Mouse (Mus musculus) lung, embryonic 14.5 days (tissue): ENCODE results near the gene Ttll9. TPM values are rescaled to one million over a fixed set of nuclear protein-coding genes. Genes with fewer than 3 reads are reported as not detected.
A peak's percentile ranks its signal among the peaks of the same experiment; 100 is the strongest.

ENCODE experiments used
- ATAC-seq: fragments of 200-750 bp; cut with Nextera tagmentation; 2 replicates; pipeline ENCODE4 v1.8.0; 2017; ENCODE audit warnings: mild to moderate bottlenecking, moderate TSS enrichment, moderate library complexity; ENCODE audit not compliant: insufficient read depth
- DNase-seq: peaks from one replicate; pipeline ENCODE4 v3.0.0-alpha.2; 2015
- H3K27ac ChIP-seq: fragments of 300-500 bp; sonication (generic); 2 replicates; pipeline ENCODE4 v1.5.1; 2014; ENCODE audit warnings: low read depth, mild to moderate bottlenecking, moderate library complexity
- H3K27me3 ChIP-seq: fragments of 300-500 bp; sonication (generic); 2 replicates; pipeline ENCODE4 v1.6.1; 2014; ENCODE audit warnings: low read length, control low read depth; ENCODE audit not compliant: insufficient read depth
- H3K36me3 ChIP-seq: fragments of 300-500 bp; sonication (generic); 2 replicates; pipeline ENCODE4 v1.6.1; 2014; ENCODE audit warnings: control low read depth; ENCODE audit not compliant: insufficient read depth
- H3K4me1 ChIP-seq: fragments of 300-500 bp; sonication (generic); 2 replicates; pipeline ENCODE4 v1.6.1; 2014; ENCODE audit warnings: antibody characterized with exemption, control low read depth; ENCODE audit not compliant: insufficient read depth
- H3K4me2 ChIP-seq: fragments of 300-500 bp; sonication (generic); 2 replicates; pipeline ENCODE4 v1.6.1; 2014; ENCODE audit warnings: mild to moderate bottlenecking
- H3K4me3 ChIP-seq: fragments of 300-500 bp; sonication (generic); 2 replicates; pipeline ENCODE4 v1.5.1; 2014; ENCODE audit warnings: low read depth, low read length
- H3K9ac ChIP-seq: fragments of 300-500 bp; sonication (generic); 2 replicates; pipeline ENCODE4 v1.6.1; 2014
- H3K9me3 ChIP-seq: fragments of 300-500 bp; sonication (generic); 2 replicates; pipeline ENCODE4 v1.6.1; 2016; ENCODE audit warnings: low read depth, low read length, control low read depth
- CTCF ChIP-seq: IDR thresholded peaks from 2 replicates; pipeline ENCODE4 v1.5.1; 2016; ENCODE audit warnings: antibody characterized with exemption, low read depth
- WGBS: fragments of 180-500 bp; shearing (Covaris S2); extraction: QIAGEN DNeasy Blood & Tissue Kit; methylation state at CpG from one replicate; pipeline ENCODE4 v1.1.7; 2014; 5-methylcytosine and 5-hydroxymethylcytosine counted together
- polyA plus RNA-seq: library from polyadenylated mRNA; unstranded; fragments of >200 nt; fragmentation: Nextera tagmentation; extraction: Ambion mirVana; gene quantifications from 2 replicates; pipeline ENCODE4 v1.2.1, GENCODE M21; 2014

Ttll9 gene
- polyA plus RNA-seq, 1 experiment from 2014 or later: 0.59 TPM

GRCm38 (mm10) chr2:152951065-152951849 is 11.0 kb upstream of the Ttll9 start, which contains the start of gene Dusp15:
Dusp15 (minus strand) TSS chr2:152951698.
- H3K27me3 ChIP-seq: peaks cover 62% of the 10 kb centered on the region
- peak within 1 kb of the TSS; percentile 98 for H3K4me2 ChIP-seq
- peak; percentile 41 for DNase-seq
- no peak for TF ChIP-seq CTCF
- peak within 1 kb of the TSS; percentile 56 for H3K9ac ChIP-seq
- no peak within 1 kb of the TSS for H3K27ac ChIP-seq
- H3K4me3 ChIP-seq: peak within 1 kb of the TSS; percentile 56
- WGBS: under 1% methylated on average over 36 of the region's 54 CpGs
- ATAC-seq: peak; percentile 50; the same call in 1 of the 2 replicates
- H3K4me1 ChIP-seq: no peaks in the 10 kb centered on the region
- H3K9me3 ChIP-seq: no peaks in the 10 kb centered on the region
- no peaks in the 10 kb centered on the region for H3K36me3 ChIP-seq

DNA sequence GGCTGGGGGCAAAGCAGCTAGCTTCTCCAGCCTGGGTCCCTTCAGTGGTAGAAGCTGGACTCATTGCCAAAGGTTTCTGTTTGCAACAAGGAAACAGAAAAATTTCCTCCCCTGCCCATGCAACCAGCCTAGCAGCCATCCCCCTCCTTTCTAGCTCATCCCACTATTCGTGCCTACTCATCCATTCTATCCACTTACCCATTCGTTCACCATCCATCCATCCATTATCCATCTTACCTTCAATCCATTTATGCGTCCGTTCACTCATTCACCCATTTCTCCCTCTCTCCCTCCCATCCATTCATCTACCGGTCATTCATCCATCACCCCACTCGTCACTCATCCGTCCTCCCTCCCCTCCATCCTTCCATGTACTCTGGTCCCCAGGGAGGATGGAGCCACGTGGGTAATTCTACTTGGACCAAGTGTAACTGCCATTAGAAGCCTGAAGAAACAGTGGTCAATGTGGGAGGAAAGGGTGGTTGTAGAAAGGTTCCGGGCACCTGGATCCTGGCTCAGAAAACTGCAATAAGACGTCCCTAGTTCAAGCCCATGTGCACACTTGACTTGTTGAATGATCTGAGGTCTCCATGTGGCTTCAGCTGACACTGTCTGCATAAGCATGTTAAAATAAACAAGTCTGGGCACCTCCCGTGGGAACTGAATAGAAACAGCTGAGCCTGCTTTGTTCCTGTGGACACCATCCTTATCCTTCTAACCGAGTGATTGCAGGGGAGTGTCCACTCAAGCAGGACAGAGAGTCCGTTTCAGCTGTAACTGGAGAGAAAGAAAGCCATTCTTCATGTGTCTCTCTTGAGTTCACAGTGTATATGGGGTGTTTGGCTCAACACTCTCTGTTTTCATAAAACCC is 10.2 kb upstream of the Ttll9 start:
- TF ChIP-seq CTCF: no peak
- ATAC-seq (0 out of 2 replicates have a peak, but pooled peaks have one; percentile 36), DNase-seq (peak; percentile 26)
- peak overlapping the region; percentile 56 for H3K4me3 ChIP-seq
- no peaks in the 10 kb centered on the region for H3K9me3 ChIP-seq
- H3K9ac ChIP-seq: peak overlapping the region; percentile 56; the same call in 1 of the 2 replicates
- H3K4me1 ChIP-seq: no peaks in the 10 kb centered on the region
- no peaks in the 10 kb centered on the region for H3K36me3 ChIP-seq
- WGBS: 12% methylated on average over 13 of the region's 13 CpGs
- H3K27me3 ChIP-seq: peaks cover 59% of the 10 kb centered on the region
- H3K27ac ChIP-seq: no peak overlapping the region
- peak overlapping the region; percentile 98 for H3K4me2 ChIP-seq

DNA sequence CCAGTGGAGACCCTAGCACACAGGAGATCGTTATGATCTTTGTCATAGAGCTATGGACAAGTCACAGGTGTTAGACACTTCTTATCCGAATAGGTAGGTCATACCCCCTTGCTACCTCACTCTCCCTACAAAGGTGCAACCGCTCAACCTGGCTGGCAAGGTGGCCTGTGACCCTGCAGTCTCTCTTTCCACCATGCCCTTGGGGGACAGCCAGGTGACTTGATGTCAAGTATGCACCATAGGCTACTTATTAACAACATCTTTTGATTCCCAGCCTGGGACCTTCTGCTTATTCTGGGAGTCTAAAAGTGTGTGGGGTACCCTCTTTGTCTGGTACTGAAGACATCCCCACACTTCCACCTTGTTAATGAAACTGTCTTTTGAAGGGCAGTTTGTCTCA is 4.2 kb upstream of the Ttll9 start:
- TF ChIP-seq CTCF: no peak
- H3K9me3 ChIP-seq: no peaks in the 10 kb centered on the region
- 65% methylated on average over 3 of the region's 3 CpGs for WGBS
- no peak for ATAC-seq
- H3K27ac ChIP-seq: no peak overlapping the region
- peaks cover 9% of the 10 kb centered on the region; the same call in 1 of the 2 replicates for H3K27me3 ChIP-seq
- no peak for DNase-seq
- H3K36me3 ChIP-seq: no peaks in the 10 kb centered on the region
- no peak overlapping the region for H3K4me2 ChIP-seq
- no peak overlapping the region for H3K4me3 ChIP-seq
- H3K4me1 ChIP-seq: no peaks in the 10 kb centered on the region
- H3K9ac ChIP-seq: no peak overlapping the region

DNA sequence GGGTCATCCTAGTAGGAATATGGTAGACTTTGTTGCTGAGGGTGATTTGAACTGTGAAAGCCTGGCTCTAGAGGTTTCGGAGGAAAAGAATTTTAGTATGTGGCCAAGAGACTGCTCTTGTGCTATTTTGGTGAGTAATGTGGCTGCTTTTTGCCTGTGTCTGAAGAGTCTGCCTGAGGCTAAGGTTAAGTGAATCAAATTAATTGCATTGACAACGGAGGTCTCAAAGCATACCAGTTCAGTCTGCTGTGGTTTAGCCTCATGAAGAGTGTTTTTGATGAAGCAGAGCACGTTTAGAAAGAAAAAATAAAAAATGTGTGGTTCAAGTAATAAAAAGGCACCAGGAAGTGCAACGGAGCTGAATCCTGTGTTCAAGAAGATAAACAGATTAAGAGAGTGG is 3.3 kb downstream of the Ttll9 start:
- no peak overlapping the region for H3K4me2 ChIP-seq
- no peaks in the 10 kb centered on the region for H3K4me1 ChIP-seq
- no peak overlapping the region for H3K4me3 ChIP-seq
- ATAC-seq (no peak), DNase-seq (no peak)
- no peak overlapping the region for H3K27ac ChIP-seq
- 64% methylated on average over 4 of the region's 4 CpGs for WGBS
- TF ChIP-seq CTCF: no peak
- H3K9me3 ChIP-seq: no peaks in the 10 kb centered on the region
- H3K9ac ChIP-seq: no peak overlapping the region
- H3K36me3 ChIP-seq: no peaks in the 10 kb centered on the region
- H3K27me3 ChIP-seq: no peaks in the 10 kb centered on the region

GRCm38 (mm10) chr2:152976991-152977390 is 14.7 kb downstream of the Ttll9 start:
- Histone ChIP-seq H3K27ac (no peak overlapping the region), H3K27me3 (no peaks in the 10 kb centered on the region), H3K9ac (no peak overlapping the region), H3K36me3 (no peaks in the 10 kb centered on the region), H3K4me2 (no peak overlapping the region), H3K4me1 (no peaks in the 10 kb centered on the region), H3K9me3 (no peaks in the 10 kb centered on the region), H3K4me3 (no peak overlapping the region)
- DNase-seq (no peak), ATAC-seq (no peak)
- no peak for TF ChIP-seq CTCF
- 53% methylated on average over 3 of the region's 3 CpGs for WGBS

DNA sequence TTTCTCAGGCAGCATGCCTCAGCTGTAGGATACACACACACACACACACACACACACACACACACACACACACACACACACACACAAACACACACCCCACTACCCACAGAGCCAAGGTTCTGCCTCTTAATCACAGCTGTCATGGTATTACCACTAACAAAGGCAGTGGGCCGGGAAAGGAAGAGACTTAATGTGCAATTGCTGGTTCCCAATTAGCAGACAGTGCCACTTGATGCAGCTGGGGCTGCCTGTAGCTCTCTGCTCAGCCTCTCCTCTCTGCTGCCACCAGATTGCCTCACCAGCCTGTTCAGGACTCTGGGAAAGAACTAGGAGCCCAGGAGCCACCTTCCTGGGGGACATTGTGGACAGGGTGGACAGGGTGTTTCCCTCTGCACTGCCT is 23.3 kb downstream of the Ttll9 start:
- Histone ChIP-seq H3K36me3 (no peaks in the 10 kb centered on the region), H3K9ac (no peak overlapping the region), H3K9me3 (no peaks in the 10 kb centered on the region), H3K4me2 (no peak overlapping the region), H3K27ac (no peak overlapping the region), H3K27me3 (no peaks in the 10 kb centered on the region), H3K4me1 (no peaks in the 10 kb centered on the region), H3K4me3 (no peak overlapping the region)
- TF ChIP-seq CTCF: no peak
- 57% methylated on average over 1 of the region's 1 CpGs for WGBS
- no peak for ATAC-seq
- no peak for DNase-seq

DNA sequence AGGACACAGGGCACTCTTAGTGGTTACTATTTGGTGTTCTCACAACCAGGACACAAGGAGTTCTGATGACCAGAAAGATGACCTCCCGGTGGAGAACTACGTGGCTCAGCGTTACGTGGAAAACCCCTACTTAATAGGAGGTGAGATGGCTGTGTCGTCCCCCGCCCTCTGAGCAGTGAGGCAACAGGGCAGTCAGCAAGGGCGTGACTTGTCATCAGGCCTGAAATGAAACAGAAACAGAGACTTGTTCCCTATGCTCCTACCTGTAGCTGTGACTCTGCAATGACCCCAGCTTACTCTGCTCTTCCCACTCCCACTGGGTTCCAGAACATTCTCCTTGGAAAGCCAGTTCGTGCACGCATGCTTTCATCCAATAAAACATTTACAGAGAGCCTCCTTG is 29.2 kb downstream of the Ttll9 start:
- no peaks in the 10 kb centered on the region for H3K4me1 ChIP-seq
- H3K36me3 ChIP-seq: no peaks in the 10 kb centered on the region
- no peak for DNase-seq
- TF ChIP-seq CTCF: no peak
- H3K27ac ChIP-seq: no peak overlapping the region
- H3K4me2 ChIP-seq: no peak overlapping the region
- ATAC-seq: no peak
- H3K9ac ChIP-seq: no peak overlapping the region
- H3K4me3 ChIP-seq: no peak overlapping the region
- 82% methylated on average over 9 of the region's 9 CpGs for WGBS
- no peaks in the 10 kb centered on the region for H3K9me3 ChIP-seq
- H3K27me3 ChIP-seq: no peaks in the 10 kb centered on the region
